Mouse (Mus musculus): Measurements from ENCODE around the gene Poc1a. TPM values are rescaled to one million over a fixed set of nuclear protein-coding genes. Genes with fewer than 3 reads are reported as not detected.

Gene Poc1a
- polyA plus RNA-seq, 1 experiment from 2014 or later: 29.7 TPM

GRCm38 (mm10) chr9:106268421-106268820 lies 12.4 kb upstream of the Poc1a start:
- no peak overlapping the region for H3K27ac ChIP-seq (replicated peaks; ENCODE audit: low read depth, low read length)
- WGBS: 44% methylated on average over 3 of the region's 4 CpGs
- no peak overlapping the region for H3K4me3 ChIP-seq (ENCODE audit: low read depth, low read length)
- H3K4me2 ChIP-seq (ENCODE audit: low read depth, low read length): no peak overlapping the region
- no peaks in the 10 kb centered on the region for H3K36me3 ChIP-seq (replicated peaks; ENCODE audit: control insufficient read depth, insufficient read depth, low read depth, low read length)
- DNase-seq (ENCODE audit: low spot score): no peak
- H3K9me3 ChIP-seq (replicated peaks; ENCODE audit: control insufficient read depth, low read length): no peaks in the 10 kb centered on the region
- no peak for ATAC-seq (replicated peaks; ENCODE audit: insufficient number of reproducible peaks, low FRiP score, low TSS enrichment, low read depth)
- H3K27me3 ChIP-seq (ENCODE audit: control insufficient read depth, insufficient read depth, low read length): no peaks in the 10 kb centered on the region
- H3K4me1 ChIP-seq (ENCODE audit: control insufficient read depth, insufficient read depth, low read length): no peaks in the 10 kb centered on the region
- no peak overlapping the region for H3K9ac ChIP-seq (replicated peaks; ENCODE audit: low read length)

- Histone ChIP-seq H3K4me3 (ENCODE audit: low read depth, low read length) (no peak overlapping the region), H3K27me3 (ENCODE audit: control insufficient read depth, insufficient read depth, low read length) (no peaks in the 10 kb centered on the region), H3K4me2 (ENCODE audit: low read depth, low read length) (no peak overlapping the region), H3K27ac (replicated peaks; ENCODE audit: low read depth, low read length) (no peak overlapping the region), H3K9ac (replicated peaks; ENCODE audit: low read length) (no peak overlapping the region), H3K9me3 (replicated peaks; ENCODE audit: control insufficient read depth, low read length) (no peaks in the 10 kb centered on the region), H3K36me3 (replicated peaks; ENCODE audit: control insufficient read depth, insufficient read depth, low read depth, low read length) (no peaks in the 10 kb centered on the region), H3K4me1 (ENCODE audit: control insufficient read depth, insufficient read depth, low read length) (no peaks in the 10 kb centered on the region)
- no peak for DNase-seq (ENCODE audit: low spot score)
- ATAC-seq (replicated peaks; ENCODE audit: insufficient number of reproducible peaks, low FRiP score, low TSS enrichment, low read depth): no peak
- 65% methylated on average over 9 of the region's 9 CpGs for WGBS
These were observed 11.6 kb upstream of the Poc1a start for GRCm38 (mm10) chr9:106269076-106269788.

GRCm38 (mm10) chr9:106269879-106270278 lies 11.0 kb upstream of the Poc1a start:
- WGBS: 41% methylated on average over 2 of the region's 2 CpGs
- H3K36me3 ChIP-seq (replicated peaks; ENCODE audit: control insufficient read depth, insufficient read depth, low read depth, low read length): no peaks in the 10 kb centered on the region
- no peak overlapping the region for H3K27ac ChIP-seq (replicated peaks; ENCODE audit: low read depth, low read length)
- no peak overlapping the region for H3K9ac ChIP-seq (replicated peaks; ENCODE audit: low read length)
- H3K4me1 ChIP-seq (ENCODE audit: control insufficient read depth, insufficient read depth, low read length): no peaks in the 10 kb centered on the region
- ATAC-seq (replicated peaks; ENCODE audit: insufficient number of reproducible peaks, low FRiP score, low TSS enrichment, low read depth) (0 out of 2 replicates have a peak, but pooled peaks have one; percentile 49), DNase-seq (ENCODE audit: low spot score) (no peak)
- no peak overlapping the region for H3K4me3 ChIP-seq (ENCODE audit: low read depth, low read length)
- H3K9me3 ChIP-seq (replicated peaks; ENCODE audit: control insufficient read depth, low read length): no peaks in the 10 kb centered on the region
- no peak overlapping the region for H3K4me2 ChIP-seq (ENCODE audit: low read depth, low read length)
- H3K27me3 ChIP-seq (ENCODE audit: control insufficient read depth, insufficient read depth, low read length): no peaks in the 10 kb centered on the region

- Histone ChIP-seq H3K36me3 (replicated peaks; ENCODE audit: control insufficient read depth, insufficient read depth, low read depth, low read length) (no peaks in the 10 kb centered on the region), H3K4me2 (ENCODE audit: low read depth, low read length) (no peak overlapping the region), H3K4me1 (ENCODE audit: control insufficient read depth, insufficient read depth, low read length) (no peaks in the 10 kb centered on the region), H3K9me3 (replicated peaks; ENCODE audit: control insufficient read depth, low read length) (no peaks in the 10 kb centered on the region), H3K4me3 (ENCODE audit: low read depth, low read length) (no peak overlapping the region), H3K27me3 (ENCODE audit: control insufficient read depth, insufficient read depth, low read length) (no peaks in the 10 kb centered on the region), H3K9ac (replicated peaks; ENCODE audit: low read length) (no peak overlapping the region), H3K27ac (replicated peaks; ENCODE audit: low read depth, low read length) (no peak overlapping the region)
- 65% methylated on average over 4 of the region's 4 CpGs for WGBS
- DNase-seq (ENCODE audit: low spot score) (no peak), ATAC-seq (replicated peaks; ENCODE audit: insufficient number of reproducible peaks, low FRiP score, low TSS enrichment, low read depth) (no peak)
These were observed 10.2 kb upstream of the Poc1a start for GRCm38 (mm10) chr9:106270656-106271055.

GRCm38 (mm10) chr9:106272288-106272687 lies 8.6 kb upstream of the Poc1a start:
- Histone ChIP-seq H3K27me3 (ENCODE audit: control insufficient read depth, insufficient read depth, low read length) (no peaks in the 10 kb centered on the region), H3K4me3 (ENCODE audit: low read depth, low read length) (no peak overlapping the region), H3K4me2 (ENCODE audit: low read depth, low read length) (no peak overlapping the region), H3K9ac (replicated peaks; ENCODE audit: low read length) (no peak overlapping the region), H3K9me3 (replicated peaks; ENCODE audit: control insufficient read depth, low read length) (no peaks in the 10 kb centered on the region), H3K27ac (replicated peaks; ENCODE audit: low read depth, low read length) (no peak overlapping the region), H3K36me3 (replicated peaks; ENCODE audit: control insufficient read depth, insufficient read depth, low read depth, low read length) (no peaks in the 10 kb centered on the region), H3K4me1 (ENCODE audit: control insufficient read depth, insufficient read depth, low read length) (no peaks in the 10 kb centered on the region)
- 90% methylated on average over 1 of the region's 1 CpGs for WGBS
- ATAC-seq (replicated peaks; ENCODE audit: insufficient number of reproducible peaks, low FRiP score, low TSS enrichment, low read depth) (no peak), DNase-seq (ENCODE audit: low spot score) (no peak)

GRCm38 (mm10) chr9:106273276-106273675 lies 7.6 kb upstream of the Poc1a start:
- no peaks in the 10 kb centered on the region for H3K9me3 ChIP-seq (replicated peaks; ENCODE audit: control insufficient read depth, low read length)
- DNase-seq (ENCODE audit: low spot score) (no peak), ATAC-seq (replicated peaks; ENCODE audit: insufficient number of reproducible peaks, low FRiP score, low TSS enrichment, low read depth) (no peak)
- H3K4me2 ChIP-seq (ENCODE audit: low read depth, low read length): no peak overlapping the region
- no peak overlapping the region for H3K27ac ChIP-seq (replicated peaks; ENCODE audit: low read depth, low read length)
- no peak overlapping the region for H3K4me3 ChIP-seq (ENCODE audit: low read depth, low read length)
- 84% methylated on average over 12 of the region's 12 CpGs for WGBS
- no peaks in the 10 kb centered on the region for H3K4me1 ChIP-seq (ENCODE audit: control insufficient read depth, insufficient read depth, low read length)
- H3K36me3 ChIP-seq (replicated peaks; ENCODE audit: control insufficient read depth, insufficient read depth, low read depth, low read length): no peaks in the 10 kb centered on the region
- no peak overlapping the region for H3K9ac ChIP-seq (replicated peaks; ENCODE audit: low read length)
- H3K27me3 ChIP-seq (ENCODE audit: control insufficient read depth, insufficient read depth, low read length): no peaks in the 10 kb centered on the region

- 72% methylated on average over 4 of the region's 4 CpGs for WGBS
- H3K9me3 ChIP-seq (replicated peaks; ENCODE audit: control insufficient read depth, low read length): no peaks in the 10 kb centered on the region
- no peak for DNase-seq (ENCODE audit: low spot score)
- no peaks in the 10 kb centered on the region for H3K4me1 ChIP-seq (ENCODE audit: control insufficient read depth, insufficient read depth, low read length)
- H3K4me2 ChIP-seq (ENCODE audit: low read depth, low read length): no peak overlapping the region
- ATAC-seq (replicated peaks; ENCODE audit: insufficient number of reproducible peaks, low FRiP score, low TSS enrichment, low read depth): no peak
- H3K27ac ChIP-seq (replicated peaks; ENCODE audit: low read depth, low read length): no peak overlapping the region
- no peaks in the 10 kb centered on the region for H3K27me3 ChIP-seq (ENCODE audit: control insufficient read depth, insufficient read depth, low read length)
- no peaks in the 10 kb centered on the region for H3K36me3 ChIP-seq (replicated peaks; ENCODE audit: control insufficient read depth, insufficient read depth, low read depth, low read length)
- no peak overlapping the region for H3K4me3 ChIP-seq (ENCODE audit: low read depth, low read length)
- H3K9ac ChIP-seq (replicated peaks; ENCODE audit: low read length): no peak overlapping the region
These were observed 7.1 kb upstream of the Poc1a start for GRCm38 (mm10) chr9:106273791-106274190.

GRCm38 (mm10) chr9:106274652-106275180 lies 6.1 kb upstream of the Poc1a start:
- Histone ChIP-seq H3K4me2 (ENCODE audit: low read depth, low read length) (no peak overlapping the region), H3K27ac (replicated peaks; ENCODE audit: low read depth, low read length) (no peak overlapping the region), H3K9me3 (replicated peaks; ENCODE audit: control insufficient read depth, low read length) (no peaks in the 10 kb centered on the region), H3K36me3 (replicated peaks; ENCODE audit: control insufficient read depth, insufficient read depth, low read depth, low read length) (no peaks in the 10 kb centered on the region), H3K9ac (replicated peaks; ENCODE audit: low read length) (no peak overlapping the region), H3K27me3 (ENCODE audit: control insufficient read depth, insufficient read depth, low read length) (no peaks in the 10 kb centered on the region), H3K4me3 (ENCODE audit: low read depth, low read length) (no peak overlapping the region), H3K4me1 (ENCODE audit: control insufficient read depth, insufficient read depth, low read length) (no peaks in the 10 kb centered on the region)
- DNase-seq (ENCODE audit: low spot score): no peak
- WGBS: 89% methylated on average over 7 of the region's 8 CpGs
- ATAC-seq (replicated peaks; ENCODE audit: insufficient number of reproducible peaks, low FRiP score, low TSS enrichment, low read depth): no peak
